Mouse (Mus musculus) neutrophil, adult 59 days (primary cell): Measurements from ENCODE around the gene Gm1330. TPM values are rescaled to one million over a fixed set of nuclear protein-coding genes. Genes with fewer than 3 reads are reported as not detected.

Experiments
- total RNA-seq, 2 experiments: library from RNA; stranded (reverse); gene quantifications; 1 replicate in 1 of 2; 2 replicates in 1 of 2; pipeline ENCODE4 v1.2.4; 2023

Gm1330 gene
- not detected for total RNA-seq

GRCm38 (mm10) chr2:149003151-149003550 lies at the start of gene Gm1330:
TSS of gene Gm1330 (minus strand) at chr2:149003251.

GRCm38 (mm10) chr2:149017137-149017536 lies 14.1 kb upstream of the Gm1330 start, which contains the start of gene Gm10750:
TSS of gene Gm10750 (minus strand) at chr2:149017237.

Other genes starting within 250 kb of the Gm1330 start
- gene Cst11, start 231.8 kb downstream of the Gm1330 start, total RNA-seq, result not detected
- not detected for gene 8030411F24Rik, start 221.2 kb downstream of the Gm1330 start, total RNA-seq
- gene Cst12, start 213.9 kb downstream of the Gm1330 start, total RNA-seq, result not detected
- gene Cst8, start 204.5 kb downstream of the Gm1330 start, total RNA-seq, result not detected
- not detected for gene Cst13, start 183.2 kb downstream of the Gm1330 start, total RNA-seq
- gene Cst9, start 168.1 kb downstream of the Gm1330 start, total RNA-seq, result not detected
- not detected for gene 9230104L09Rik, start 138.2 kb downstream of the Gm1330 start, total RNA-seq
- 100 to 1,000 TPM; 582 to 646 TPM for gene Cst3, start 127.6 kb downstream of the Gm1330 start, total RNA-seq
- gene Gm10750, start 14.0 kb upstream of the Gm1330 start, total RNA-seq, result not detected